Mouse (Mus musculus): Measurements from ENCODE around the gene Gp5. TPM values are rescaled to one million over a fixed set of nuclear protein-coding genes. Genes with fewer than 3 reads are reported as not detected.

Gene Gp5
- polyA plus RNA-seq, 1 experiment from 2014 or later, result 0.46 TPM

GRCm38 (mm10) chr16:30273065-30273464, 37.5 kb downstream of the Gp5 start:
- ATAC-seq, result no peak
- WGBS, result 94% methylated on average over 8 of the region's 8 CpGs

GRCm38 (mm10) chr16:30271941-30272595, 38.5 kb downstream of the Gp5 start:
- peak overlapping the region; percentile 48; the same call in 1 of the 2 replicates for H3K27ac ChIP-seq
- 53% methylated on average over 6 of the region's 6 CpGs for WGBS
- H3K4me1 ChIP-seq (replicated peaks), result 0 out of 2 replicates have a peak, but pooled peaks cover 9% of the 10 kb centered on the region
- no peaks in the 10 kb centered on the region for H3K27me3 ChIP-seq (replicated peaks)
- H3K4me2 ChIP-seq (replicated peaks), result no peak overlapping the region
- no peaks in the 10 kb centered on the region for H3K9me3 ChIP-seq
- H3K9ac ChIP-seq, result no peak overlapping the region
- H3K36me3 ChIP-seq, result no peaks in the 10 kb centered on the region
- no peak overlapping the region for H3K4me3 ChIP-seq (replicated peaks)
- ATAC-seq, result no peak

More at GRCm38 (mm10) chr16:30273065-30273464, 37.5 kb downstream of the Gp5 start:
- no peaks in the 10 kb centered on the region for H3K27me3 ChIP-seq (replicated peaks)
- H3K4me2 ChIP-seq (replicated peaks), result no peak overlapping the region
- peaks cover 9% of the 10 kb centered on the region for H3K4me1 ChIP-seq (replicated peaks)
- H3K9ac ChIP-seq, result no peak overlapping the region
- H3K4me3 ChIP-seq (replicated peaks), result no peak overlapping the region
- H3K36me3 ChIP-seq, result no peaks in the 10 kb centered on the region
- no peak overlapping the region for H3K27ac ChIP-seq
- no peaks in the 10 kb centered on the region for H3K9me3 ChIP-seq

- Histone ChIP-seq H3K9ac (no peak overlapping the region), H3K4me1 (replicated peaks) (0 out of 2 replicates have a peak, but pooled peaks cover 9% of the 10 kb centered on the region), H3K36me3 (no peaks in the 10 kb centered on the region), H3K4me3 (replicated peaks) (no peak overlapping the region), H3K4me2 (replicated peaks) (no peak overlapping the region), H3K27ac (peak overlapping the region; percentile 48; the same call in 1 of the 2 replicates), H3K9me3 (no peaks in the 10 kb centered on the region), H3K27me3 (replicated peaks) (no peaks in the 10 kb centered on the region)
- 44% methylated on average over 8 of the region's 8 CpGs for WGBS
- ATAC-seq, result no peak
Observed at GRCm38 (mm10) chr16:30271223-30271761, 39.3 kb downstream of the Gp5 start.

GRCm38 (mm10) chr16:30267359-30267758, 43.2 kb downstream of the Gp5 start, which contains the start of gene Cpn2:
Gene Cpn2 (minus strand): TSS chr16:30267499.
- H3K27ac ChIP-seq, result no peak within 1 kb of the TSS
- H3K9ac ChIP-seq, result no peak within 1 kb of the TSS
- H3K4me1 ChIP-seq (replicated peaks), result 0 out of 2 replicates have a peak, but pooled peaks cover 9% of the 10 kb centered on the region
- no peaks in the 10 kb centered on the region for H3K9me3 ChIP-seq
- no peaks in the 10 kb centered on the region for H3K27me3 ChIP-seq (replicated peaks)
- H3K36me3 ChIP-seq, result no peaks in the 10 kb centered on the region
- no peak within 1 kb of the TSS for H3K4me2 ChIP-seq (replicated peaks)
- no peak within 1 kb of the TSS for H3K4me3 ChIP-seq (replicated peaks)
- WGBS, result 52% methylated on average over 5 of the region's 5 CpGs
- peak; percentile 53 for ATAC-seq

GRCm38 (mm10) chr16:30266561-30266960, 44.0 kb downstream of the Gp5 start:
- ATAC-seq, result no peak

GRCm38 (mm10) chr16:30265611-30266010, 45.0 kb downstream of the Gp5 start:
- Histone ChIP-seq H3K4me2 (replicated peaks) (no peak overlapping the region), H3K4me3 (replicated peaks) (no peak overlapping the region), H3K9ac (no peak overlapping the region), H3K27ac (no peak overlapping the region), H3K9me3 (no peaks in the 10 kb centered on the region), H3K4me1 (replicated peaks) (no peaks in the 10 kb centered on the region), H3K36me3 (no peaks in the 10 kb centered on the region), H3K27me3 (replicated peaks) (no peaks in the 10 kb centered on the region)
- WGBS, result 59% methylated on average over 4 of the region's 4 CpGs
- ATAC-seq, result no peak

More at GRCm38 (mm10) chr16:30266561-30266960, 44.0 kb downstream of the Gp5 start:
- Histone ChIP-seq H3K4me3 (replicated peaks) (no peak overlapping the region), H3K9ac (no peak overlapping the region), H3K9me3 (no peaks in the 10 kb centered on the region), H3K27me3 (replicated peaks) (no peaks in the 10 kb centered on the region), H3K4me1 (replicated peaks) (0 out of 2 replicates have a peak, but pooled peaks cover 3% of the 10 kb centered on the region), H3K36me3 (no peaks in the 10 kb centered on the region), H3K4me2 (replicated peaks) (no peak overlapping the region), H3K27ac (no peak overlapping the region)
- 82% methylated on average over 5 of the region's 5 CpGs for WGBS

- no peak overlapping the region for H3K4me2 ChIP-seq (replicated peaks)
- no peaks in the 10 kb centered on the region for H3K36me3 ChIP-seq
- no peak overlapping the region for H3K27ac ChIP-seq
- no peak for ATAC-seq
- H3K4me3 ChIP-seq (replicated peaks), result no peak overlapping the region
- H3K9me3 ChIP-seq, result no peaks in the 10 kb centered on the region
- H3K27me3 ChIP-seq (replicated peaks), result no peaks in the 10 kb centered on the region
- no peak overlapping the region for H3K9ac ChIP-seq
- 70% methylated on average over 4 of the region's 4 CpGs for WGBS
- no peaks in the 10 kb centered on the region for H3K4me1 ChIP-seq (replicated peaks)
Observed at GRCm38 (mm10) chr16:30263156-30263555, 47.4 kb downstream of the Gp5 start.

GRCm38 (mm10) chr16:30262664-30263063, 47.9 kb downstream of the Gp5 start:
- Histone ChIP-seq H3K27ac (no peak overlapping the region), H3K27me3 (replicated peaks) (no peaks in the 10 kb centered on the region), H3K9me3 (no peaks in the 10 kb centered on the region), H3K4me2 (replicated peaks) (no peak overlapping the region), H3K9ac (no peak overlapping the region), H3K4me3 (replicated peaks) (no peak overlapping the region), H3K4me1 (replicated peaks) (no peaks in the 10 kb centered on the region), H3K36me3 (no peaks in the 10 kb centered on the region)
- 0% methylated on average over 2 of the region's 2 CpGs for WGBS
- ATAC-seq, result 0 out of 2 replicates have a peak, but pooled peaks have one; percentile 42

GRCm38 (mm10) chr16:30262157-30262556, 48.4 kb downstream of the Gp5 start:
- no peak for ATAC-seq
- no peaks in the 10 kb centered on the region for H3K27me3 ChIP-seq (replicated peaks)
- 86% methylated on average over 10 of the region's 10 CpGs for WGBS

GRCm38 (mm10) chr16:30261341-30261740, 49.2 kb downstream of the Gp5 start:
- Histone ChIP-seq H3K4me1 (replicated peaks) (no peaks in the 10 kb centered on the region), H3K27me3 (replicated peaks) (no peaks in the 10 kb centered on the region), H3K27ac (no peak overlapping the region), H3K4me3 (replicated peaks) (no peak overlapping the region), H3K9ac (no peak overlapping the region), H3K4me2 (replicated peaks) (no peak overlapping the region), H3K9me3 (no peaks in the 10 kb centered on the region), H3K36me3 (no peaks in the 10 kb centered on the region)
- ATAC-seq, result no peak
- 87% methylated on average over 9 of the region's 9 CpGs for WGBS

More at GRCm38 (mm10) chr16:30262157-30262556, 48.4 kb downstream of the Gp5 start:
- Histone ChIP-seq H3K4me3 (replicated peaks) (no peak overlapping the region), H3K27ac (no peak overlapping the region), H3K4me1 (replicated peaks) (no peaks in the 10 kb centered on the region), H3K9me3 (no peaks in the 10 kb centered on the region), H3K36me3 (no peaks in the 10 kb centered on the region), H3K4me2 (replicated peaks) (no peak overlapping the region), H3K9ac (no peak overlapping the region)

GRCm38 (mm10) chr16:30260012-30260635, 50.5 kb downstream of the Gp5 start:
- Histone ChIP-seq H3K4me3 (replicated peaks) (no peak overlapping the region), H3K9me3 (no peaks in the 10 kb centered on the region), H3K9ac (no peak overlapping the region), H3K4me1 (replicated peaks) (no peaks in the 10 kb centered on the region), H3K27ac (no peak overlapping the region), H3K4me2 (replicated peaks) (no peak overlapping the region), H3K27me3 (replicated peaks) (no peaks in the 10 kb centered on the region), H3K36me3 (no peaks in the 10 kb centered on the region)
- WGBS, result 88% methylated on average over 15 of the region's 15 CpGs
- ATAC-seq, result no peak

GRCm38 (mm10) chr16:30259444-30259843, 51.1 kb downstream of the Gp5 start:
- no peaks in the 10 kb centered on the region for H3K27me3 ChIP-seq (replicated peaks)
- H3K27ac ChIP-seq, result no peak overlapping the region
- WGBS, result 84% methylated on average over 10 of the region's 10 CpGs
- H3K4me1 ChIP-seq (replicated peaks), result no peaks in the 10 kb centered on the region
- no peak for ATAC-seq
- no peak overlapping the region for H3K4me2 ChIP-seq (replicated peaks)
- no peak overlapping the region for H3K9ac ChIP-seq
- H3K9me3 ChIP-seq, result no peaks in the 10 kb centered on the region
- no peaks in the 10 kb centered on the region for H3K36me3 ChIP-seq
- H3K4me3 ChIP-seq (replicated peaks), result no peak overlapping the region
